Mouse (Mus musculus): Measurements from ENCODE around the gene Pald1. TPM values are rescaled to one million over a fixed set of nuclear protein-coding genes. Genes with fewer than 3 reads are reported as not detected.

The Pald1 gene
- polyA plus RNA-seq, 1 experiment from 2014 or later = 3.7 TPM

DNA sequence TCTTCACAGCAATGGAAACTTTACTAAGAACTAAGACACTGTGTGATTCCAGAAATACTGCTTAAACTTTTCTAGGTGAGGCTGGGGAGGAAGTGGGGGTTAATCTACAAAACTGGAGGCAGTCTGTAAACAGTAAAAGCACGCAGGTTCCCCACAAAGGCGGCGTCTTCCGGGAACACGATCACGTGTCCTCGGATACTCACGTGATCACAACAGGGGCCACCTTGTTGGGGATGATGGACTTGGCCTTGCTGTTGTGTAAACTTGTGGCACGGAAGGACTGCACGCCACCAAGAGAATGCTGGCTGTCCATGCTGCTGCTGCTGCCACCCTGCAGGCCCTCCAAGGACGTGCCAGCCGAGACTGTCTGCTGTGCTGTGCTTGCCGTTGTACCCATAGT lies 27.7 kb downstream of the Pald1 start:
- no peak for DNase-seq
- no peak for ATAC-seq
- H3K36me3 ChIP-seq (replicated peaks; ENCODE audit: insufficient read depth, low read length) = peaks cover 5% of the 10 kb centered on the region; the same call in 1 of the 2 replicates
- TF ChIP-seq EP300 (IDR thresholded peaks at IDR 0.05; ENCODE audit: low read depth) (no peak), CTCF (IDR thresholded peaks at IDR 0.05; ENCODE audit: low read depth) (no peak)
- H3K4me3 ChIP-seq (ENCODE audit: low read depth, low read length) = no peak overlapping the region
- no peaks in the 10 kb centered on the region for H3K9me3 ChIP-seq (ENCODE audit: low read length)
- no peaks in the 10 kb centered on the region for H3K4me1 ChIP-seq (ENCODE audit: insufficient read depth)
- no peak overlapping the region for H3K27ac ChIP-seq (ENCODE audit: low read depth)
- H3K4me2 ChIP-seq (ENCODE audit: low read depth, low read length) = no peak overlapping the region
- no peak overlapping the region for H3K9ac ChIP-seq (replicated peaks)
- no peaks in the 10 kb centered on the region for H3K27me3 ChIP-seq (ENCODE audit: insufficient read depth, low read length)
- WGBS (ENCODE audit: insufficient replicate concordance) = 92% methylated on average over 13 of the region's 13 CpGs

GRCm38 (mm10) chr10:61351216-61351615 lies 32.1 kb downstream of the Pald1 start:
- Histone ChIP-seq H3K4me1 (ENCODE audit: insufficient read depth) (no peaks in the 10 kb centered on the region), H3K36me3 (replicated peaks; ENCODE audit: insufficient read depth, low read length) (peaks cover 9% of the 10 kb centered on the region; the same call in 1 of the 2 replicates), H3K4me2 (ENCODE audit: low read depth, low read length) (no peak overlapping the region), H3K9ac (replicated peaks) (no peak overlapping the region), H3K4me3 (ENCODE audit: low read depth, low read length) (no peak overlapping the region), H3K9me3 (ENCODE audit: low read length) (no peaks in the 10 kb centered on the region), H3K27ac (ENCODE audit: low read depth) (no peak overlapping the region), H3K27me3 (ENCODE audit: insufficient read depth, low read length) (no peaks in the 10 kb centered on the region)
- 68% methylated on average over 4 of the region's 4 CpGs for WGBS (ENCODE audit: insufficient replicate concordance)
- ATAC-seq (no peak), DNase-seq (no peak)
- no peak for TF ChIP-seq CTCF (IDR thresholded peaks at IDR 0.05; ENCODE audit: low read depth)

- DNase-seq (no peak), ATAC-seq (no peak)
- no peaks in the 10 kb centered on the region for H3K27me3 ChIP-seq (ENCODE audit: insufficient read depth, low read length)
- H3K4me1 ChIP-seq (ENCODE audit: insufficient read depth) = no peaks in the 10 kb centered on the region
- TF ChIP-seq EP300 (IDR thresholded peaks at IDR 0.05; ENCODE audit: low read depth) = no peak
- no peak for TF ChIP-seq CTCF (IDR thresholded peaks at IDR 0.05; ENCODE audit: low read depth)
- H3K36me3 ChIP-seq (replicated peaks; ENCODE audit: insufficient read depth, low read length) = peaks cover 9% of the 10 kb centered on the region; the same call in 1 of the 2 replicates
- H3K4me3 ChIP-seq (ENCODE audit: low read depth, low read length) = no peak overlapping the region
- H3K9ac ChIP-seq (replicated peaks) = no peak overlapping the region
- no peak overlapping the region for H3K4me2 ChIP-seq (ENCODE audit: low read depth, low read length)
- no peaks in the 10 kb centered on the region for H3K9me3 ChIP-seq (ENCODE audit: low read length)
- H3K27ac ChIP-seq (ENCODE audit: low read depth) = no peak overlapping the region
- 25% methylated on average over 10 of the region's 10 CpGs for WGBS (ENCODE audit: insufficient replicate concordance)
Observed at GRCm38 (mm10) chr10:61346374-61346773, 37.0 kb downstream of the Pald1 start.

- ATAC-seq (no peak), DNase-seq (no peak)
- Histone ChIP-seq H3K27me3 (ENCODE audit: insufficient read depth, low read length) (no peaks in the 10 kb centered on the region), H3K9ac (replicated peaks) (no peak overlapping the region), H3K4me2 (ENCODE audit: low read depth, low read length) (no peak overlapping the region), H3K9me3 (ENCODE audit: low read length) (no peaks in the 10 kb centered on the region), H3K27ac (ENCODE audit: low read depth) (no peak overlapping the region), H3K4me1 (ENCODE audit: insufficient read depth) (peaks cover 3% of the 10 kb centered on the region; the same call in 1 of the 2 replicates), H3K36me3 (replicated peaks; ENCODE audit: insufficient read depth, low read length) (peaks cover 4% of the 10 kb centered on the region; the same call in 1 of the 2 replicates), H3K4me3 (ENCODE audit: low read depth, low read length) (no peak overlapping the region)
- no peak for TF ChIP-seq CTCF (IDR thresholded peaks at IDR 0.05; ENCODE audit: low read depth)
- TF ChIP-seq EP300 (IDR thresholded peaks at IDR 0.05; ENCODE audit: low read depth) = no peak
- 79% methylated on average over 8 of the region's 8 CpGs for WGBS (ENCODE audit: insufficient replicate concordance)
Observed at GRCm38 (mm10) chr10:61345179-61345578, 38.2 kb downstream of the Pald1 start.

- H3K27ac ChIP-seq (ENCODE audit: low read depth) = no peak overlapping the region
- H3K9me3 ChIP-seq (ENCODE audit: low read length) = no peaks in the 10 kb centered on the region
- ATAC-seq (no peak), DNase-seq (peak; percentile 78)
- no peaks in the 10 kb centered on the region for H3K36me3 ChIP-seq (replicated peaks; ENCODE audit: insufficient read depth, low read length)
- WGBS (ENCODE audit: insufficient replicate concordance) = 62% methylated on average over 8 of the region's 8 CpGs
- H3K27me3 ChIP-seq (ENCODE audit: insufficient read depth, low read length) = no peaks in the 10 kb centered on the region
- no peak overlapping the region for H3K4me3 ChIP-seq (ENCODE audit: low read depth, low read length)
- no peak overlapping the region for H3K4me2 ChIP-seq (ENCODE audit: low read depth, low read length)
- TF ChIP-seq CTCF (IDR thresholded peaks at IDR 0.05; ENCODE audit: low read depth) (peak; percentile 90), EP300 (IDR thresholded peaks at IDR 0.05; ENCODE audit: low read depth) (no peak)
- peaks cover 3% of the 10 kb centered on the region; the same call in 1 of the 2 replicates for H3K4me1 ChIP-seq (ENCODE audit: insufficient read depth)
- H3K9ac ChIP-seq (replicated peaks) = no peak overlapping the region
Observed at GRCm38 (mm10) chr10:61343950-61344349, 39.4 kb downstream of the Pald1 start.

DNA sequence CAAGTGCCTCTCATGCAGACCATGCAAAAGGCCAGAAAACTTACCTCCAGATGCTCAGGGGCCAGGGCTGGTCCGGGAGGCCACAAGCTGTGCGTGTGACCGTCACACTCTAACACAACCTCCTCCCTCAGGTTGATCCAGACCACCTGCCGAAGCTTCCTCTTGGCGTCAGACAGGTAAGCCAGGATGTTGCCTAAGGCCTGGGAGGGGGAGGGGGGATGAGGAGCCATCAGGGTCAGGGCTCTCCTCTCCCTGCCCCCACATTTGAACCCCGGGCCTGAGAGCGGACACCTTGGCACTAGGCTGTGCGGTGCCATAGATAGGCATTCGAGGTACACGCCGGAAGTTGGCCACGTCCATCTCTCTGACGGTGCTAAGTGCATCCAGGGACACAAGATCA lies 40.6 kb downstream of the Pald1 start:
- ATAC-seq = no peak
- TF ChIP-seq EP300 (IDR thresholded peaks at IDR 0.05; ENCODE audit: low read depth) = no peak
- no peak for TF ChIP-seq CTCF (IDR thresholded peaks at IDR 0.05; ENCODE audit: low read depth)
- 83% methylated on average over 13 of the region's 13 CpGs for WGBS (ENCODE audit: insufficient replicate concordance)
- no peak overlapping the region for H3K9ac ChIP-seq (replicated peaks)
- no peaks in the 10 kb centered on the region for H3K27me3 ChIP-seq (ENCODE audit: insufficient read depth, low read length)
- DNase-seq = no peak
- no peak overlapping the region for H3K4me2 ChIP-seq (ENCODE audit: low read depth, low read length)
- H3K4me1 ChIP-seq (ENCODE audit: insufficient read depth) = peaks cover 3% of the 10 kb centered on the region; the same call in 1 of the 2 replicates
- H3K36me3 ChIP-seq (replicated peaks; ENCODE audit: insufficient read depth, low read length) = no peaks in the 10 kb centered on the region
- H3K27ac ChIP-seq (ENCODE audit: low read depth) = no peak overlapping the region
- no peaks in the 10 kb centered on the region for H3K9me3 ChIP-seq (ENCODE audit: low read length)
- H3K4me3 ChIP-seq (ENCODE audit: low read depth, low read length) = no peak overlapping the region

DNA sequence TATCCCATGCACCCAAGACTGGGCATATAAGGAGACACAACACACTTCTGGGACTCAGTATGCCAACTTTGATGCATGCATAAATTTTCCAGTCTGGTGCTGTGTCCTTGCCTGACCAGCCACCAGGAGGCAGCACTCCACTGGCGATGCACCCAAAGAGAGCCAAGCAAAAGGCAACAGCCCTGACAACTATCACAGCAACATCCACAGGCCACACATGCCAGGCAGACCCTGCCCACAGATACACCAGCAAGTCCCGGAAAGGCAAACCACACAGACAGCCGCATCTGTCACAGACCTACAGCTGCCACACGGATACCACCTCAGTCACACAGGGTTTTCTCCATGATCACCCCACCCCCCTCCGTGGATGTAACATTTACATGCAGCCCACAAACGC lies 41.8 kb downstream of the Pald1 start:
- Histone ChIP-seq H3K36me3 (replicated peaks; ENCODE audit: insufficient read depth, low read length) (no peaks in the 10 kb centered on the region), H3K4me1 (ENCODE audit: insufficient read depth) (peaks cover 3% of the 10 kb centered on the region; the same call in 1 of the 2 replicates), H3K9ac (replicated peaks) (no peak overlapping the region), H3K27me3 (ENCODE audit: insufficient read depth, low read length) (no peaks in the 10 kb centered on the region), H3K4me2 (ENCODE audit: low read depth, low read length) (no peak overlapping the region), H3K9me3 (ENCODE audit: low read length) (no peaks in the 10 kb centered on the region), H3K27ac (ENCODE audit: low read depth) (no peak overlapping the region), H3K4me3 (ENCODE audit: low read depth, low read length) (no peak overlapping the region)
- DNase-seq (peak; percentile 77), ATAC-seq (peak; percentile 49; the same call in 1 of the 2 replicates)
- TF ChIP-seq EP300 (IDR thresholded peaks at IDR 0.05; ENCODE audit: low read depth) (no peak), CTCF (IDR thresholded peaks at IDR 0.05; ENCODE audit: low read depth) (peak; percentile 93)
- WGBS (ENCODE audit: insufficient replicate concordance) = 46% methylated on average over 6 of the region's 6 CpGs
